Mouse (Mus musculus): ENCODE results near the gene Islr.

- TF ChIP-seq CTCF (IDR thresholded peaks at IDR 0.05; ENCODE audit: control insufficient read depth, insufficient read depth, insufficient replicate concordance, low read depth, low read length) (no peak), POLR2A (IDR thresholded peaks at IDR 0.05; ENCODE audit: control insufficient read depth, low read depth, low read length) (no peak)
These were observed 90.7 kb downstream of the Islr start for GRCm38 (mm10) chr9:58113279-58113884.
